Comparison of ENCODE assay signal across 18 mouse cellular contexts in genomic region chr2:12026220-12026619, GRCm38 (mm10).
A peak's percentile ranks its signal among the peaks of the same experiment; 100 is the strongest.
DNase-seq lines count a peak whose midpoint lies in the region; ATAC-seq and TF ChIP-seq lines count a peak whose summit lies in the region.
"Had no signal": no experiment of that assay in that cellular context is flagged by ENCODE, and none has a peak within 500 bp of the region (broad histone marks: within the 10 kb centered on the region; RNA-seq: fewer than 3 reads in every experiment).

No protein-coding gene starts in this region.

- H3K27me3 ChIP-seq in liver, embryonic 14.5 days (ENCODE audit: control insufficient read depth, insufficient read depth, low read length) = no peaks in the 10 kb centered on the region
- H3K27me3 ChIP-seq: embryonic facial prominence, embryonic 12.5 days; forebrain, embryonic 15.5 days; heart, embryonic 13.5 days; Patski had no signal

- DNase-seq in liver, embryonic 14.5 days (ENCODE audit: low read depth in 3 of 3, low spot score in 3 of 3) = no peak
- DNase-seq in liver (no peak), ES-CJ7 (ENCODE audit: low read depth, low spot score) (peak; percentile 48)
- no peak for DNase-seq in adrenal gland, adult (ENCODE audit: inconsistent age in 2 of 2, low spot score in 1 of 2)
- DNase-seq in cerebellum, adult 9-11 months = no peak
- DNase-seq: adrenal gland, postnatal 10 days; cerebellum, adult 11 months; cerebellum, adult 8-10 months; cerebellum, postnatal 25 days; gastrocnemius, postnatal 10 days; heart, postnatal 36 days had no signal

- H3K4me2 ChIP-seq in liver, embryonic 14.5 days (ENCODE audit: low read depth) = no peak overlapping the region
- H3K4me2 ChIP-seq: embryonic facial prominence, embryonic 12.5 days; forebrain, embryonic 15.5 days; heart, embryonic 13.5 days had no signal

- H3K4me1 ChIP-seq in liver, embryonic 14.5 days (replicated peaks; ENCODE audit: control insufficient read depth in 2 of 2, insufficient read depth in 2 of 2, low read length in 1 of 2) = no peaks in the 10 kb centered on the region
- H3K4me1 ChIP-seq: embryonic facial prominence, embryonic 12.5 days; forebrain, embryonic 15.5 days had no signal

- WGBS in liver, embryonic 14.5 days (ENCODE audit: insufficient replicate concordance) = 24% methylated on average over 1 of the region's 1 CpGs

- H3K4me3 ChIP-seq in liver, embryonic 14.5 days (ENCODE audit: insufficient read depth in 1 of 2, low read depth in 2 of 2, low read length in 2 of 2) = no peak overlapping the region
- H3K4me3 ChIP-seq: embryonic facial prominence, embryonic 12.5 days; forebrain, embryonic 15.5 days; heart, embryonic 13.5 days had no signal

- no peak overlapping the region for H3K27ac ChIP-seq in liver, embryonic 14.5 days
- H3K27ac ChIP-seq: embryonic facial prominence, embryonic 12.5 days; forebrain, embryonic 15.5 days; heart, embryonic 13.5 days had no signal

- no peak for TF ChIP-seq EP300 in liver, embryonic 14.5 days (IDR thresholded peaks at IDR 0.05; ENCODE audit: low read depth)

- no peaks in the 10 kb centered on the region for H3K36me3 ChIP-seq in liver, embryonic 14.5 days (replicated peaks; ENCODE audit: control insufficient read depth, insufficient read depth, low read depth)
- H3K36me3 ChIP-seq: embryonic facial prominence, embryonic 12.5 days; forebrain, embryonic 15.5 days; heart, embryonic 13.5 days had no signal

- H3K9ac ChIP-seq in liver, embryonic 14.5 days (replicated peaks) = no peak overlapping the region
- H3K9ac ChIP-seq: embryonic facial prominence, embryonic 12.5 days; forebrain, embryonic 15.5 days; heart, embryonic 13.5 days had no signal

- TF ChIP-seq CTCF in liver, embryonic 14.5 days (IDR thresholded peaks at IDR 0.05; ENCODE audit: low read depth) = peak; percentile 15; the same call in 1 of the 2 replicates

- ATAC-seq in liver, embryonic 14.5 days (ENCODE audit: insufficient read depth) = no peak
- ATAC-seq in granulocyte monocyte progenitor cell, adult 5-6 weeks (replicated peaks; ENCODE audit: poor library complexity, severe bottlenecking) = peak; percentile 63
- ATAC-seq: forebrain, embryonic 15.5 days; hindbrain, embryonic 16.5 days; inflammation-experienced regulatory T-cells, adult 6 months; Patski had no signal

- no peaks in the 10 kb centered on the region for H3K9me3 ChIP-seq in liver, embryonic 14.5 days (ENCODE audit: control insufficient read depth, low read length)
- H3K9me3 ChIP-seq: embryonic facial prominence, embryonic 12.5 days; forebrain, embryonic 15.5 days; heart, embryonic 13.5 days had no signal
